Mouse (Mus musculus) inflammation-experienced regulatory T-cells (primary cell): ENCODE measurements around the gene Cacng1. TPM values are rescaled to one million over a fixed set of nuclear protein-coding genes. Genes with fewer than 3 reads are reported as not detected.

Experiments used
- polyA plus RNA-seq, 2 experiments: library from polyadenylated mRNA; unstranded; fragments of 100-300 nt; shearing (Covaris generic); gene quantifications; one replicate each; pipeline ENCODE4 v1.2.1; 2017

The Cacng1 gene
- polyA plus RNA-seq, result under 1 TPM in 1 of 2 experiments, not detected in 1; 0.31 TPM

GRCm38 (mm10) chr11:107716332-107716938, at the start of gene Cacng1:
Cacng1 (minus strand) TSS chr11:107716522.

Other genes with a start within 250 kb of the Cacng1 start
- 10 to 100 TPM; 53.3 to 64.8 TPM for gene Pitpnc1, start 245.8 kb downstream of the Cacng1 start, polyA plus RNA-seq
- gene Psmd12, start 237.0 kb downstream of the Cacng1 start, polyA plus RNA-seq, result 100 to 1,000 TPM; 120 to 125 TPM
- 10 to 100 TPM; 40.3 to 42.4 TPM for gene Helz, start 168.6 kb downstream of the Cacng1 start, polyA plus RNA-seq
- gene Cacng4, start 78.0 kb upstream of the Cacng1 start, polyA plus RNA-seq, result not detected
- gene Cacng5, start 198.5 kb upstream of the Cacng1 start, polyA plus RNA-seq, result under 1 TPM in 1 of 2 experiments, not detected in 1; 0.06 TPM